ENCODE assay signal across 11 mouse cellular contexts in the genomic region with DNA sequence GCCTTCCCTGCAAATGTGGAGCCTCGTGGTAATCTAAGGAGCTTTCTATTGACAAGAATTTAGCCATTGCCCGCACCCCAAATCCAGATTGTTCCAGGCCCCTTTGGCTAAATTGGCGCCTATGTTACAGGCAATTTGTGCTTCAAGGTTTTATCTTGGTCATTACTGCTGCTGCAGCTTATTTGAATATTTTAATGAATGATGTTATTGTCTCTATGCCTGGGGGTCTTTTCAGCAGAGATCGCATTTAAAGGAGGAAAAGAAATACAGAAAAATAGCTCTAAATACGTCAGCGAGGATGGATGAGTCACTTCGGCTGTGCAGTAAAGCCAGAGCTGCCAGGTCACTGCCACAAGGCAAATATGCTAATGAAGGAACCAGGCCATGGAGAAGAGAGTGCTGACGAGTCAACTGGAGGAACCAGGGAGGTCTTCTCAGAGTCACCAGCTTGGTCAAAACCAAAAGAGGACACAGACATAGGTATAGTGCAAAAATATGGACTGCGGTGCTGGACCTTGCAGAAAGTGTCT.
"Had no signal": no experiment of that assay in that cellular context is flagged by ENCODE, and none has a peak within 500 bp of the region (broad histone marks: within the 10 kb centered on the region; RNA-seq: fewer than 3 reads in every experiment).

No protein-coding gene starts in this region.

- DNase-seq: kidney, postnatal 14 days; left cerebral cortex, postnatal 4 days; lung, adult 18-20 months; right cerebral cortex, postnatal 4 days; spleen, adult 18-20 months; thymus, postnatal 36 days had no signal

- H3K9me3 ChIP-seq: kidney, embryonic 15.5 days; neural tube, embryonic 15.5 days had no signal

- H3K36me3 ChIP-seq: kidney, embryonic 15.5 days; limb, embryonic 13.5 days; neural tube, embryonic 15.5 days had no signal

- H3K4me3 ChIP-seq: kidney, embryonic 15.5 days; limb, embryonic 13.5 days; myocyte; neural tube, embryonic 15.5 days had no signal

- H3K9ac ChIP-seq: kidney, embryonic 15.5 days; limb, embryonic 13.5 days; liver, embryonic 14.5 days; neural tube, embryonic 15.5 days had no signal

- H3K27me3 ChIP-seq: kidney, embryonic 15.5 days; neural tube, embryonic 15.5 days had no signal

- H3K4me2 ChIP-seq: kidney, embryonic 15.5 days; limb, embryonic 13.5 days; neural tube, embryonic 15.5 days had no signal

- H3K27ac ChIP-seq: kidney, embryonic 15.5 days; limb, embryonic 13.5 days; liver, embryonic 14.5 days; neural tube, embryonic 15.5 days had no signal
